Mouse (Mus musculus) right cerebral cortex, postnatal 10 days (tissue): ENCODE measurements around the gene Prdm12.
A peak's percentile ranks its signal among the peaks of the same experiment; 100 is the strongest.

Experiments used
- DNase-seq, 2 experiments: peaks; one replicate each; pipeline ENCODE4 v3.0.0; 2021; ENCODE audit warnings: low spot score in 2 of 2

The Prdm12 gene

GRCm38 (mm10) chr2:31639901-31640608 is at the start of gene Prdm12:
Gene Prdm12, plus strand, starts transcription at chr2:31640037.
- no peak for DNase-seq

DNA sequence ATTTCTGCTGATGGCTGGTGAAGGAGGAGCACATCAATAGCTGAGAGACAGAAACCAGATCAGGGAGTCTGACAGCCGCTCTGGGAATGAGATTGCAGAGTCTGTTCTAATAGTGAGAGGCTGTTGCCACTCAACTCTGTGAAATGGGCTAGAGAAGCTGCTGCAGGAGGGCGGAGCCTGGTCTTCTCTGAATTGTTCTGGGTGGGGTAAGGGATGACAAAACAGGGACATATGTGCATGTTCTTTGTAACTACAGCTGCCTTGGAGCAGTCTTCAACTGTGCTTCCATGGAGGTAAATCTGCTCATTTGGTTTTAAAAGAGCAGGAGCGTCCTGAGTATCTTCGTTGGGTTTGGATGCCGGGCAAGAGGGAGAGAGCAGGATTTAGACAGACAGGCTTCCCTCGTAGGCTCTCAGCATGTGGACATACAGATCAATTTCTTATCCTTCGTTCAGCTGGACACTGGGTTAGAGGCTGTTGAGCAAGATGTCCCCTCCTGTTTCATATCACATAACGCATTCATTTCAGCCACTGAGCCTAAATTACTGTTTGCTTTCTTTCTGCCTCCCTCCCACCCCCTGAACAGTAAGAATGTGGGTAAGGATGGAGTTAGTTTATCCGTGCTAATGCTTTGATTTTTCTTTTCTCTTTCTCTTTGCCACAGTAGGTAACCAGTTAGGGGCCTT is 47.9 kb upstream of the Prdm12 start:
- no peak for DNase-seq

DNA sequence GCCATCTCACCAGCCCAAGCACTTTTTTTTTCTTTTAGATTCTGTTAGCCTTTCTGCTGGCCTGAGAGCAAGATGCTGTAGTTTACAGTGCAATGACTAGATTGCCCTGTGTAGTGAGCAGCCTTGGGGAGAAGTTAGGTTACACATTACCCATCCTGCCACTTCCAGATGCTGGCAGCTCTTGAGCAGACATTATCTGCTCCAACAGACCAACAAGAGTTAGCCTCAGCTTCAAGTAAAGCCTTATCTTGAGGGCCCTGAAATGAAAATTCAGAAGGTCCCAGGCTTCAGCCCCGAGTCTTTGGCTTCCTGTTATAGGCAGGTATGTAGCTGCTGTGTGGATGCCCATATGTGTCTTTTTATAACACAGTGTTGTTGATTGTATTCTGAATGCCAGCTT is 32.3 kb upstream of the Prdm12 start:
- no peak for DNase-seq

DNA sequence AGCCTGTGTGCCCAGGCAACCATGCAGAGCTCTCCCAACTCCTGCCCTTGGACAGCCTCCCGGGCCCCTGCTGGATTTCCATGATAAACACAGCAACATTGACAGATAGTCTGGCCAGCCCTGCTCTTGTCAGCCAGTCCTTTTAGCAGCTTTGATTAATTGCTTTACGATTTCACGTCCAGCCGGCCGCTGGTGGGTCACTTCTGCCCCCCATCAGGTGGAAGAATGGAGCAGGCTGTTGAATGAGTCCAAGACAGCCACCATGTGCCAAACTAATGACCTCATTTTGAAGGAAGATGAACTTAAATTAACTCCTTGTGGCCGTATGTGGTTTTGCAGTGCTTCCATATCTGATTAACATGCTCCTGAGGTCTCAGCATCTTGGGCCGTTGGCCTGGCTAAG is 30.0 kb upstream of the Prdm12 start:
- DNase-seq: peak; percentile 55 to 59

GRCm38 (mm10) chr2:31610922-31611321 is 28.9 kb upstream of the Prdm12 start:
- no peak for DNase-seq

DNA sequence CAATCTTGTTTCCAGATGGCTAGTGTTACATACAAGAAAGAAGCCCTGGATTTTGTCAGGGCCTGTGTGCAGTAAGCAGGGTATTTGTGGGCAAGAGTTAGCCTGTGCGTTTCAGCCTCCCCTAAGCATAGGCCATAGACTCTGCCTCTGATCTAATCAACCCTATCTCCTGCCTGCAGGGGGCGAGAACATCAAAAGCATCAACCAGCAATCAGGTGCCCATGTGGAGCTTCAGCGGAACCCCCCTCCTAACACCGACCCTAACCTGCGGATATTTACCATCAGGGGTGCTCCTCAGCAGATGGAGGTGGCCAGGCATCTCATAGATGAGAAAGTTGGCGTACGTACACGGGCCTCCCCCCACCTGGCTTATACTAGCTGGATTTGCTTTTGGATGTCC is 28.4 kb upstream of the Prdm12 start:
- no peak for DNase-seq

DNA sequence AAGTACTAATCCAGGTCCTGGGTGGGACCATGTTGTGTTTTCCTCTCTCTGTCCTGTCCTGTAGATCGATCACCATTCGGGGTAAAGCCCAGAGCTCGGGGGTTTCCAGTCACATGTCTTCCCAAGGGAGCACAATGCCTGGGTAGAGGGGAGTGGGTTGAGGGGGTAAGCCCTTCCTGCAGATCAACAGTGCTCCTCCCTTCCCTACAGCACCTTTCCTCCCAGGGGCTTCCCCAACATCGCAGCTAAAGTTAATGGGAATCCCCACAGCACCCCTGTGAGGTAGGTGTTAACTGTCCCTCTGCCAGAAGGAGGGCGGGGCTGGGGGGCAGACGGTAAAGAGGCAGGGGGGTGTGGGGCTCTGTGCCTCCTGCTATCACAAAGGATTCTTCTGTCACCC is 27.2 kb upstream of the Prdm12 start:
- no peak for DNase-seq

GRCm38 (mm10) chr2:31613781-31614180 is 26.1 kb upstream of the Prdm12 start:
- no peak for DNase-seq

DNA sequence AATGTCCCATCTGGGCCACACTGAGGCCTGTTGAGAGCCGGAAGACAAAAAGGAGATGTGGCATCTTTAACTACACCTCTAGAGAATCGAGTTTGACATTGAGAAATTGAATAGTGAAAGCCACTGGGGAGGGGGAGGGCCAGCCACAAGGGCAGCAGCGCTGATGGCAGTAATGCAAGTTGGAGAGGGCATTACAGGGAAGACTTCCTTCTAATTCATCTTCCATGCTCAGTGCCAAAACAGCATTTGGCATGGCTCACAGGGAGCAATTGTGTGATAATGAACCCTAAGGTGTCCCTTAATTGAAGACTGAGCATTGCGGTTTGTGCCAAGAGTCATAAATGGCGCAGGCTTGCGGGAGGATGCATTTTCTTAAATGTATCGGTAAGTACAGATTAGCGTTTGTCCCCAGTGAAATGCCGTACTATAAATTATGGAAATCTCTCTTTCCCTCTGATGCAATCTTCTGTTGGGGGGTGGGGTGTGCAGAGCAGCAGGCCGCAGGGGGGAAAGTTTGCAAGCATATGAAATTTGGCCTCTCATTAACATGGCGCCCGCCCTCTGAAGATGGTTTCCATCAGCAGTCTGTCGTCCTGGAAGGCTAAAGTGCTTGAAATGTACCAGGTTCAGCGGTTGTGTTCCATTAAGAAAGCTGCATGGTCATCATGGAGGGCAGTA is 21.2 kb upstream of the Prdm12 start:
- DNase-seq: no peak

GRCm38 (mm10) chr2:31619208-31619607 is 20.6 kb upstream of the Prdm12 start:
- DNase-seq: no peak

- no peak for DNase-seq
Observed at GRCm38 (mm10) chr2:31633531-31633930, 6.3 kb upstream of the Prdm12 start.

DNA sequence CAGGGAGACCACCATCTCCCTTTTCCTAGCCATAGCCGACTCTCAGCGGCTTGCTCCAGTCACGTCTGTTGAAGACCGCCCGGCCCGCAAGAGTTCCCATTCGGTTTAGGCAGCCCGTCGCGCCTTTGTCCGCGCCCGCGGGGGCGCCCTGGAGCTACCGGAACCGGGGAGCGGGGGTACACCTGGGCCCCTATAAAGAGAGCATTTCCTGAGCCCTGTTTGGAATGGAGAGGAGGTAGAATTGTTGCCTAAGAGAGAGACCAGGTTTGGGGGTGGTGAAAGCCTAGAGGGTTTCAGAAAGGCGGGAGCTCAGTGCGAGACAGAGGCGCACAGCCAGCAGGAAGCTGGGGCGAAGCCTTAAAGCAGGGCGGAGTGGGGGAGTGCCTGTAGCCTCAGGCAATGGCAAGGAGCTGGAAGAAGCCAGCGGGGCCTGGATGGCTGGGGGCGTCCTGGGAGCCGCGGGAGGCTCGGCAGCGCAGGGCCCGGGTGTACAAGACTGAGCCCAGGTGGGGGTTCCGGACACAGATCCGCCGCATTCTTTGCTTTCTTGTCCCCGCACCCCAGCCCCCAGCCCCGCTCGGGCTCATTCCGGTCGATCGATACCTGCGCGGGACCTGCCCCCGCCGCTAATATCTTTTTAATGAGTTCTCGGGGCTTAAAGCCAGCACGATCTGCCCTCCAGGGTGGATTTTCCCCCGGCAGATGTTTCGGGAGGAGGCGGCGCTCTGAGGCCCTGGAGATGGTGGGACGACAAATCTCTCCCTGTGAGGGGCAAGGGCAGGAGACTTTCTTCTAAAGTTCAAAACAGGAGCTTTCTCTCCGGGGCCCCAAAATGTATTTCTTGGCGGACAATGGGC is 4.3 kb upstream of the Prdm12 start:
- DNase-seq: no peak

DNA sequence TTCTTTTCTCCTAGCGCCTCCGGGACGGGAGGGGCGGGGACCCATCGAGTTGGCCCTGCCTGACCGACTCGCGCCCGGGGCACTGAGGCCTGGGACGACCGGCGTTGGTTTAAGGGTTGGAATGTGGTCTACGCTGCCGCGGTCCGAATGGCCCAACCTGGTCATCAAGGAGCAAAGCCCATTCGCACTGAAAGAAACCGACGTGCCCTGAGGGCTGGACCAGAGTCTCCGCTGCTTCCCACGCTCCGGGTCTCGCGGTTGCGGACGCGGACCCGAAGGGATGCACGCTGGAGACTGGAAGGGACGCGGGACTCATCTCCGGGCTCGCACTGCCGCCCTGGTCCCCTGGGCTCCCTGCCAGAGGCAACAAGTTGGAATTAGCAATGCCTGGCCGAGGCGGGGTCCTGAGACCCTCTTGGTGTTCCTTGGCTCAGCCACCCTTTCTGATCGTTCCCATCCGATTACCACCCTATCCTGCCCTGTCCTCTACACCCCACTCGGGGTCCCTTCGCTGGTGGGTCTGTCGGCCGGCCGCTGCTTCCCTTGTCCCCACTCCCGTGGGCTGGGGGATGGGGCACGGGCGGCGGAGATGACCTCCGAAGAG is 3.6 kb upstream of the Prdm12 start:
- DNase-seq: no peak

DNA sequence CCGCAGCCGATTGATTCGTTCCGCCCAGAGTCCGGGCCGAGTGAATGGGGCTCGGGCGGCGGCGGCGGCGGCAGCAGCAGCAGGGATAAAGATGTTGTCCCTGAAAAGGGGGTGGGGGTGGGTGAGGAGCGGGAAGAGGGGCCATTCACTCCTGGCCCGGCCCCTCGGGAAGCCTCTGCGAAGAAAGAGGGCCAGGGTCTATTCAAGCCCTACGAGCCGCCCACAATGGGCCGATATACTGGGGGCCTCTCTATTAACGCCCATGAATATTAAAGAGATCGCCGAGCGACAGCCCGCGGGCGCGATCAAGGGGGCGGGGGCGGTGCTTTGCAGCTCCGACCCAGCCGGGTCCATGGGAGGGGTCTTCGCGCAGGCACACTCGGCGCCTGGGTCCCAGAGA is 3.1 kb upstream of the Prdm12 start:
- no peak for DNase-seq

DNA sequence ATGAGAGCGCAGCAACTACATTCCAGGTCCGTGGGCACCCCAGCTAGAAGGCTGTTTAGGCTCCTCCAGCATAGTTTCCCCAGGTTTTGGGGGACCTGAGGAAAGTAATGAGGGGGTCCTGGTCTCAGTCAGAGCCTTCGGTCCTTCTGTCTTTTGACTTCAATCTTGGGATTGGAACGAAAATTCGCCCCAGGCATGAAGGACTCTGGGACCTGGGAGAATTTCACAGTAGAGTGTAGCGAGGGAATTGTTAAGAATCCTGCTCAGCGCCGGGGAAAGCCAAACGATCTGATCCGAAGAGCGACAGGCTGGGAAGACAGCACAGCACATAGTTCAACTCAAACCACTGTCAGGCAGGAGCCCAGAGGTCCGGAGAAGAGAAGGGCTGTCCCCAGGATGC is 2.5 kb upstream of the Prdm12 start:
- no peak for DNase-seq

DNA sequence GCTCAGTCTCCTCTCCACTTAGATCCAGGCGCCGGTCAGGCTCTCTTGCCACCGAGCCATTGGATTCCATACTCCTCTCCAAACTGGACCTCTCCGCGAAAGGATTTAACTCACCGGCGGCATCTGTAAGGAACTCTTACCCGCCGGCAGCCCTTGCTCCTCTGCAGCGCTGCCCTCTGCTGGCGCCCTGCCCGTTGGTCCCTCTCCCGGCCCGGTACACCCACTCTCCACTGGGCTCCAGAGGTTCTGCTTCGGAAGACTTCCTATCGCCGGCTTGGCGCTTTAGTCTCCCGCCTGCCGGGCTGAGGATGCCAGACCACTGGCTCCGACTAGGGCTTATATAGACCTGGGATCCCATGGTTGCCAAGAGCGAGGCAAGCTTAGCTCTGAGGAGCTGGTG is 2.0 kb upstream of the Prdm12 start:
- peak in 1 of 2 experiments; percentile 49 for DNase-seq

DNA sequence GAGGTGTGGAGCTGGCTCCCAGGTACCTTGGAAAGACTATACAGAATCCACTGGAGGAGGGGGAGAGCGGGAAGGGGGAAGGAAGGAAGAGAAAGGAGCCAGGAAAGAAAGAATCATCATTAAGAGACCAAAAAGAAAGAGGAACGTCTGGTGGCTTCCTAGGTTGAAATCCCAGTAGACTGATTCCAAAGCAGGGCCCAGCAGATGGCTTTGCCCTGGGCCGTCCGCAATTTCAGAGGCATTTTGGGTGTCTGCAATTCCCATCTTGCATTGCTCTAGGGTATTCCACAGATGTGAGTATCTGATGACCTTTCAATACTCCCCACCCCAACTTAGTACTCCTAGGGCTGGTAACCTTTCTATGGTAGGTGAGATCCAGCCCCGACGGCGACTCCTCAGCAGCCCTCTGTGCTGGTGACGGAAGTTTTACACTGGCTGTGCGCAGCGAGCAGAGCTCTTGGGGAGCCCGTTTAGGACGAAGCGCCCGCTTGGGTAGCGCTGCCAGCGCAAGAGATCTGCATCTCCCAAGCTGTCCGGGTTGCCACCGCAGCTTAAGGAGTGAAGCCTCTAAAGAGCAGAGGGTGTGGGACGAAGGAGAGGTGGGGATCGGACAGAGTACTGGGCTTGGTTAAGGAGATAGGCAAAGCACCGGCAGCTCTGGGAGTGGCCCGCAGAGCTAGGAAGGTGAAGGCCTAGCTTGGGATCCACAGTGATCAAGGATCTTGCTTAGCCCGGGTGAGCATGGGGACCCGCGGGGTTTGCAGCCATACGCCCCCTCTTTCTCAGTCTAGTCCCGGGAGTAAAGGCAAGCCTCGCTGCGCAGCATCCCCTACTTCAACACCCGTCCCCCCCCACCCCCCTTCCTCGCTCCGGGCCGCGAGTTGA is 1.0 kb upstream of the Prdm12 start:
- peak in 1 of 2 experiments; percentile 17 for DNase-seq

DNA sequence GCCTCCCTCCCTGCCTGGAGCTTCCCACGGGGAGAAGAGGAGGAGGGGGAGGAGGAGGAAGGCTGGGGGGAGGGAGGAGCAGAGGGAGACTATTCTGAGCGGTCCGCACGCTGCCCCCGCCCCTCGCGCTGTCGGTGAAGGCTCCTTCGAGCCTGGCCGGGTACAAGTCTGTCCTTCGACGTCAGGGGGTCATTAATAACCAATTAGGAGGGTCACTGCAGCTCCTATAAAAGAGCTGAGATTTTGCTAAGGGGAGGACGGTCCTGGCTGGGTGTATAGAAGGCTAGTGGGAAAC is 424 bp upstream of the Prdm12 start:
- DNase-seq: peak in 1 of 2 experiments; percentile 16

DNA sequence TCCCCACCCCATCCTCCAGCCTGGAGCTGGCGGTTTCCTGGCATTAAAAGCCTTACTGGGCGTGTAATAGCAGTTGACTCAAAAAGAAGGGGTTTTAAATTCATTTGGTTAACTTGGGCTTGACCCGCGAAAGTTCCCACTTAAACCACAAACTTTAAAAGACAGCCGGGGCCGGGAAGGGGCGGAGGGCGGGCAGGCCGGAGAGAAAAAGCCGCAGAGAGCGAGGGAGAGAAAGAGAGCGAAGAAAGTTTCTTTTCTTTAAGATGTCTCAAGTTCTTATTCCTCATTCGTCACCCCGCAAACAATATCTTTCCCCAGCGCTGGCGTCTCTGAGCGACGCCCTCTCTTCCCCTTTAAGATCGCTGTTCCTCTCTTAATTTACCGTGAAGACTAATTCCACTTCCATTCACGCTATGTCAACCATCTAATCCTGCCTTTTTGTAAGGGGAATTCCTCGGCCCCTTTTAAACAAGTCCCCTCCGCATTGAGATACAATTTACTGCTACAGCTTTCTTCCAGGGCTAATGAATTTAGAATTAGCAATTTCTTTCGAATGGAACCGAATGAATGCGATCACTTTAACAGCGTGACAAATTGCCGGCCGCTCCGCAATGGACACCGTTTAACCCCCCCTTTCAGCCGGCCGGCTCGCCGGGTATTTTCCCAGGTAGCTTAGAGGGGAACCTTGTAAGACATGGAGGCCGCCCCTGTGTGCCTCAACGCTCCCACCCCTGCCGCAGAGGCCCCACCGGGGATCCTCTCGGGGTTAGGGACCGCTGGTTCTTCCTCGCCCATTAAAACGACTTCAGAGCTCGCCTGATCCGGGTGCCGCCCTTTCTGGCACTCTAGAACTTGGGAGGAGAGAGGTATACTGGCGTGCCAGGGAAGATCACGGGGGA is 1.0 kb downstream of the Prdm12 start:
- DNase-seq: no peak

DNA sequence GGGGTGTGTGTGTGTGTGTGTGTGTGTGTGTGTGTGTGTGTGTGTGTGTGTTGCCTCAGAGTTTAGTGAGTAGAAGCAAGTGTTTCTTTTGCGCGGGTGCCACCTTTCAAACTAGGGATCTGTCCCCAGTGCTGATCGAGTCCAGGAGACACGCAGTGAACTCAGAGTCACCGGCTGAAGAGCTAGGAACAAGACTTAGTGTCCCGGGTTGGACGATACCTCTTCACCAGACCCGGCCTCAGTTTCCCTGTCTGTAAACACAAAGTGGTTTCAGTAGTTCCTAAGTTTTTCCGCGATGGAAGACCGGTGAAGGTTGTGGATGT is 1.6 kb downstream of the Prdm12 start:
- no peak for DNase-seq
